ENCODE assay signal across 18 mouse cellular contexts in the genomic region with DNA sequence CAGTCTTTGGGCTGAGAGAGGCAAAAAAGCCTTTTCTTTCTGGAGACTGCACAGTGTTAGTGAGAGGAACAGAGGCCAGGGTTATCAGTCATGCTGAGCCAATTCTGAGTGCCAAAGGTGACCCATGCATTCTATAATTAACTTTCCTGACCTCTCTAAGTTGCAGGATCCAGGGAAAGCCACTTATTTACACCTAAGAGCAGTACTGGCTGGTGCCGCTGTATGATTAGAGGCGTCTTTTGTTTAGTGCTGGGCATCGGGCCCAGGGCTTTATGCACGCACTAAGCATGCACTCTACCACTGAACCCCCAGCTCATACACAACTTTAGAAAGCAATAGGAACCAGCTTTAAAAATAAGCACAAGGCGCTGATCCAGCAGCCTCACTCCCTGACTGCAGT. TPM values are rescaled to one million over a fixed set of nuclear protein-coding genes. Genes with fewer than 3 reads are reported as not detected.
DNase-seq lines count a peak whose midpoint lies in the region; ATAC-seq and TF ChIP-seq lines count a peak whose summit lies in the region.
"Had no signal": no experiment of that assay in that cellular context is flagged by ENCODE, and none has a peak within 500 bp of the region (broad histone marks: within the 10 kb centered on the region; RNA-seq: fewer than 3 reads in every experiment).

No protein-coding gene starts in this region.

- no peak overlapping the region for H3K4me3 ChIP-seq in hindbrain, embryonic 13.5 days
- H3K4me3 ChIP-seq in hindbrain, embryonic 10.5 days, result no peak overlapping the region
- no peak overlapping the region for H3K4me3 ChIP-seq in midbrain, embryonic 10.5 days
- no peak overlapping the region for H3K4me3 ChIP-seq in midbrain, postnatal 0 days (ENCODE audit: low read depth, low read length)
- H3K4me3 ChIP-seq in stomach, embryonic 16.5 days (replicated peaks; ENCODE audit: low read length), result no peak overlapping the region
- H3K4me3 ChIP-seq: embryonic facial prominence, embryonic 13.5 days; left cerebral cortex, adult 2 months; limb, embryonic 12.5 days; megakaryocyte, embryonic 14.5 days had no signal

- no peaks in the 10 kb centered on the region for H3K9me3 ChIP-seq in hindbrain, embryonic 13.5 days
- H3K9me3 ChIP-seq in hindbrain, embryonic 10.5 days, result no peaks in the 10 kb centered on the region
- H3K9me3 ChIP-seq in midbrain, embryonic 10.5 days (replicated peaks), result no peaks in the 10 kb centered on the region
- no peaks in the 10 kb centered on the region for H3K9me3 ChIP-seq in midbrain, postnatal 0 days (ENCODE audit: low read length)
- H3K9me3 ChIP-seq in stomach, embryonic 16.5 days (replicated peaks; ENCODE audit: control insufficient read depth, low read length), result no peaks in the 10 kb centered on the region
- H3K9me3 ChIP-seq: embryonic facial prominence, embryonic 13.5 days; G1E; limb, embryonic 12.5 days; megakaryocyte, embryonic 14.5 days had no signal

- no peak overlapping the region for H3K4me2 ChIP-seq in hindbrain, embryonic 13.5 days
- H3K4me2 ChIP-seq in midbrain, postnatal 0 days (ENCODE audit: low read depth, low read length, poor library complexity, severe bottlenecking), result no peak overlapping the region
- no peak overlapping the region for H3K4me2 ChIP-seq in stomach, embryonic 16.5 days (ENCODE audit: low read depth, low read length)
- H3K4me2 ChIP-seq: embryonic facial prominence, embryonic 13.5 days; limb, embryonic 12.5 days had no signal

- no peaks in the 10 kb centered on the region for H3K27me3 ChIP-seq in hindbrain, embryonic 13.5 days
- no peaks in the 10 kb centered on the region for H3K27me3 ChIP-seq in hindbrain, embryonic 10.5 days (ENCODE audit: insufficient read depth, poor library complexity, severe bottlenecking)
- no peaks in the 10 kb centered on the region for H3K27me3 ChIP-seq in midbrain, embryonic 10.5 days (ENCODE audit: low read depth, poor library complexity, severe bottlenecking)
- no peaks in the 10 kb centered on the region for H3K27me3 ChIP-seq in midbrain, postnatal 0 days (ENCODE audit: insufficient read depth, low read length)
- H3K27me3 ChIP-seq in stomach, embryonic 16.5 days (ENCODE audit: control insufficient read depth, insufficient read depth, low read length), result no peaks in the 10 kb centered on the region
- H3K27me3 ChIP-seq: embryonic facial prominence, embryonic 13.5 days; limb, embryonic 12.5 days; megakaryocyte, embryonic 14.5 days had no signal

- no peak for DNase-seq in frontal cortex, postnatal 25 days (ENCODE audit: low spot score in 2 of 2)
- DNase-seq in hindbrain, embryonic 10.5 days (ENCODE audit: low spot score), result no peak
- peak; percentile 6 for DNase-seq in midbrain, embryonic 10.5 days (ENCODE audit: low spot score)
- DNase-seq in midbrain, postnatal 0 days (ENCODE audit: low spot score), result no peak
- no peak for DNase-seq in cerebellum, postnatal 25 days
- DNase-seq: adrenal gland, postnatal 14 days; kidney, adult 11 months; right cerebral cortex, postnatal 25 days had no signal

- 81% methylated on average over 5 of the region's 5 CpGs for WGBS in hindbrain, embryonic 13.5 days
- 90% methylated on average over 5 of the region's 5 CpGs for WGBS in hindbrain, embryonic 10.5 days
- WGBS in midbrain, embryonic 10.5 days, result 91% methylated on average over 5 of the region's 5 CpGs
- 65% methylated on average over 5 of the region's 5 CpGs for WGBS in midbrain, postnatal 0 days
- 68% methylated on average over 5 of the region's 5 CpGs for WGBS in stomach, embryonic 16.5 days

- no peak overlapping the region for H3K27ac ChIP-seq in hindbrain, embryonic 13.5 days
- H3K27ac ChIP-seq in hindbrain, embryonic 10.5 days, result no peak overlapping the region
- H3K27ac ChIP-seq in midbrain, embryonic 10.5 days (replicated peaks), result no peak overlapping the region
- no peak overlapping the region for H3K27ac ChIP-seq in midbrain, postnatal 0 days (ENCODE audit: low read depth, low read length)
- H3K27ac ChIP-seq in stomach, embryonic 16.5 days (ENCODE audit: low read length), result no peak overlapping the region
- H3K27ac ChIP-seq: embryonic facial prominence, embryonic 13.5 days; left cerebral cortex, adult 2 months; limb, embryonic 12.5 days had no signal

- peaks cover 28% of the 10 kb centered on the region for H3K36me3 ChIP-seq in hindbrain, embryonic 13.5 days
- H3K36me3 ChIP-seq in hindbrain, embryonic 10.5 days, result peaks cover 25% of the 10 kb centered on the region; the same call in 1 of the 2 replicates
- H3K36me3 ChIP-seq in midbrain, embryonic 10.5 days, result 0 out of 2 replicates have a peak, but pooled peaks cover 9% of the 10 kb centered on the region
- H3K36me3 ChIP-seq in midbrain, postnatal 0 days (ENCODE audit: insufficient read depth, low read length), result peaks cover 23% of the 10 kb centered on the region
- no peaks in the 10 kb centered on the region for H3K36me3 ChIP-seq in stomach, embryonic 16.5 days (ENCODE audit: control insufficient read depth, insufficient read depth, low read length)

- 0 out of 2 replicates have a peak, but pooled peaks have one; percentile 31 for ATAC-seq in frontal cortex, adult (ENCODE audit: low TSS enrichment)
- peak; percentile 59; the same call in 1 of the 2 replicates for ATAC-seq in hindbrain, embryonic 13.5 days (ENCODE audit: low FRiP score)
- ATAC-seq in midbrain, postnatal 0 days (ENCODE audit: low FRiP score), result no peak
- peak; percentile 40; the same call in 1 of the 2 replicates for ATAC-seq in stomach, embryonic 16.5 days (ENCODE audit: insufficient read depth, low FRiP score)

- no peak overlapping the region for H3K9ac ChIP-seq in hindbrain, embryonic 13.5 days
- no peak overlapping the region for H3K9ac ChIP-seq in midbrain, postnatal 0 days (replicated peaks; ENCODE audit: low read length, poor library complexity, severe bottlenecking)
- no peak overlapping the region for H3K9ac ChIP-seq in stomach, embryonic 16.5 days (ENCODE audit: low read length)
- H3K9ac ChIP-seq: embryonic facial prominence, embryonic 13.5 days; limb, embryonic 12.5 days had no signal

- TF ChIP-seq CTCF in midbrain, postnatal 0 days (IDR thresholded peaks at IDR 0.05), result no peak

- H3K4me1 ChIP-seq in hindbrain, embryonic 13.5 days (replicated peaks), result no peaks in the 10 kb centered on the region
- no peaks in the 10 kb centered on the region for H3K4me1 ChIP-seq in hindbrain, embryonic 10.5 days (replicated peaks)
- no peaks in the 10 kb centered on the region for H3K4me1 ChIP-seq in midbrain, embryonic 10.5 days
- H3K4me1 ChIP-seq in midbrain, postnatal 0 days (ENCODE audit: insufficient read depth, low read length), result no peaks in the 10 kb centered on the region
- no peaks in the 10 kb centered on the region for H3K4me1 ChIP-seq in stomach, embryonic 16.5 days (ENCODE audit: control insufficient read depth, insufficient read depth, low read length)
- H3K4me1 ChIP-seq: embryonic facial prominence, embryonic 13.5 days; limb, embryonic 12.5 days had no signal

RNA-seq across cellular contexts. Expression of a gene that starts 18.2 kb away (rescaled TPM):
- polyA plus RNA-seq in hindbrain, embryonic 13.5 days (2015; fragmentation: Nextera tagmentation; extraction: Ambion mirVana), result 16.6 and 23.0 TPM in 2 replicates
- 12.9 and 15.3 TPM in 2 replicates for polyA plus RNA-seq in hindbrain, embryonic 10.5 days (2016; fragmentation: Nextera tagmentation; extraction: Ambion mirVana)
- polyA plus RNA-seq in midbrain, embryonic 10.5 days (2016; fragmentation: Nextera tagmentation; extraction: Ambion mirVana), result 14.8 and 16.8 TPM in 2 replicates
- 30.3 and 33.4 TPM in 2 replicates for total RNA-seq in midbrain, postnatal 0 days (2014; rRNA removed)
- polyA plus RNA-seq in midbrain, postnatal 0 days (2015; fragmentation: Nextera tagmentation; extraction: Ambion mirVana), result 45.4 and 46.9 TPM in 2 replicates
- 10.2 and 11.8 TPM in 2 replicates for polyA plus RNA-seq in stomach, embryonic 16.5 days (2015; fragmentation: Nextera tagmentation; extraction: Ambion mirVana)

RNA-seq across cellular contexts. Expression of a gene that starts 29.5 kb away (rescaled TPM):
- not detected in 2 replicates for polyA plus RNA-seq in hindbrain, embryonic 13.5 days (2015; fragmentation: Nextera tagmentation; extraction: Ambion mirVana)
- not detected in 2 replicates for polyA plus RNA-seq in hindbrain, embryonic 10.5 days (2016; fragmentation: Nextera tagmentation; extraction: Ambion mirVana)
- polyA plus RNA-seq in midbrain, embryonic 10.5 days (2016; fragmentation: Nextera tagmentation; extraction: Ambion mirVana), result not detected in 2 replicates
- not detected in 2 replicates for total RNA-seq in midbrain, postnatal 0 days (2014; rRNA removed)
- not detected in 2 replicates for polyA plus RNA-seq in midbrain, postnatal 0 days (2015; fragmentation: Nextera tagmentation; extraction: Ambion mirVana)
- 0.75 and 1.3 TPM in 2 replicates for polyA plus RNA-seq in stomach, embryonic 16.5 days (2015; fragmentation: Nextera tagmentation; extraction: Ambion mirVana)
- total RNA-seq: G1E; hematopoietic stem cell, adult 5-6 weeks; layer of hippocampus, adult 18-20 months; left cerebral cortex, adult 2 months had no signal
- polyA plus RNA-seq: embryonic facial prominence, embryonic 13.5 days; G1E; limb, embryonic 12.5 days had no signal
